Mouse (Mus musculus) myocyte (in vitro differentiated cells): ENCODE results near the gene Rhbg.

Source experiments
- MAX ChIP-seq: IDR thresholded peaks from one replicate; pipeline ENCODE4 v1.6.1; 2011; ENCODE audit warnings: low read depth, mild to moderate bottlenecking, control low read depth
- POLR2A ChIP-seq: IDR thresholded peaks from one replicate; pipeline ENCODE4 v1.6.1; 2011; ENCODE audit warnings: low read depth, mild to moderate bottlenecking, control low read depth, moderate library complexity; ENCODE audit not compliant: insufficient read length
- TCF3 ChIP-seq: IDR thresholded peaks from one replicate; pipeline ENCODE4 v1.6.1; 2011; ENCODE audit warnings: low read depth, control low read depth; ENCODE audit not compliant: insufficient read length

- TF ChIP-seq TCF3 (no peak), POLR2A (no peak), MAX (no peak)
Measured at GRCm38 (mm10) chr3:88206500-88206899, 48.0 kb downstream of the Rhbg start.
